Mouse (Mus musculus) thymus, adult 2 months (tissue): ENCODE data around the gene Usp18.

Experiments
- CTCF ChIP-seq: fragments of 200-500 bp; IDR thresholded peaks from 2 replicates; pipeline ENCODE4 v1.5.1; 2012; ENCODE audit warnings: mild to moderate bottlenecking, control low read depth, low read length, moderate library complexity, borderline replicate concordance; ENCODE audit not compliant: control insufficient read depth, poor library complexity, insufficient read depth; ENCODE audit errors: extremely low read depth
- POLR2A ChIP-seq: fragments of 200-500 bp; IDR thresholded peaks from 2 replicates; pipeline ENCODE4 v1.6.1; 2012; ENCODE audit warnings: mild to moderate bottlenecking, low read length, control low read depth, moderate library complexity; ENCODE audit not compliant: control insufficient read depth, poor library complexity, insufficient read depth; ENCODE audit errors: extremely low read depth

DNA sequence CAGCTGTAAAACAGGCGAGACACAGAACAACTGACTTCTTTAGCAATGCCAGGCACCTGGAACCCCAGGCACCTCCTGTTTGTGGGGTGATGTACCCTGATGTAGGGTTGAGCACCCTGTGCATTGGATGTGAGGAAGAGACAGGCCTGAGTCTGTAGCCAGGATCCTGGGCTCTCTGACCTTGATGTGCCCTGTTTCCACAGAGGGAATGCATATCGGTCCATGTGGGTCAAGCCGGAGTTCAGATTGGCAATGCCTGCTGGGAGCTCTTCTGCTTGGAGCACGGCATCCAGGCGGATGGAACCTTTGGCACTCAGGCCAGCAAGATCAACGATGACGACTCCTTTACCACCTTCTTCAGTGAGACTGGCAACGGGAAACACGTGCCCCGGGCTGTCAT, 25.5 kb upstream of the Usp18 start:
- TF ChIP-seq CTCF (no peak), POLR2A (no peak)
